Mouse (Mus musculus): ENCODE data around the gene Rbbp7. TPM values are rescaled to one million over a fixed set of nuclear protein-coding genes. Genes with fewer than 3 reads are reported as not detected.
"Not testable (repeated sequence)": the region's sequence is repeated elsewhere in the genome, so short reads cannot be mapped to it uniquely, and the experiment has no call there.

Gene Rbbp7
- polyA plus RNA-seq, 1 experiment from 2014 or later, result 214 TPM

GRCm38 (mm10) chrX:162770726-162771125 is 10.5 kb downstream of the Rbbp7 start:
- Histone ChIP-seq H3K4me3 (replicated peaks; ENCODE audit: low read depth, low read length) (no peak overlapping the region), H3K27me3 (ENCODE audit: control insufficient read depth, insufficient read depth, low read length) (no peaks in the 10 kb centered on the region), H3K36me3 (ENCODE audit: control insufficient read depth, insufficient read depth, low read length) (peaks cover 27% of the 10 kb centered on the region; the same call in 1 of the 2 replicates), H3K9me3 (ENCODE audit: control insufficient read depth, low read length) (no peaks in the 10 kb centered on the region), H3K9ac (replicated peaks; ENCODE audit: low read length) (no peak overlapping the region), H3K4me2 (ENCODE audit: low read length) (no peak overlapping the region), H3K4me1 (ENCODE audit: control insufficient read depth, insufficient read depth, low read length) (no peaks in the 10 kb centered on the region), H3K27ac (replicated peaks; ENCODE audit: low read depth, low read length) (no peak overlapping the region)
- DNase-seq (no peak), ATAC-seq (ENCODE audit: low FRiP score, low TSS enrichment) (no peak)
- WGBS, result 53% methylated on average over 1 of the region's 1 CpGs

GRCm38 (mm10) chrX:162788372-162788771 is 28.2 kb downstream of the Rbbp7 start:
- Histone ChIP-seq H3K9ac (replicated peaks; ENCODE audit: low read length) (no peak overlapping the region), H3K4me1 (ENCODE audit: control insufficient read depth, insufficient read depth, low read length) (no peaks in the 10 kb centered on the region), H3K36me3 (ENCODE audit: control insufficient read depth, insufficient read depth, low read length) (peaks cover 11% of the 10 kb centered on the region; the same call in 1 of the 2 replicates), H3K4me2 (ENCODE audit: low read length) (no peak overlapping the region), H3K4me3 (replicated peaks; ENCODE audit: low read depth, low read length) (no peak overlapping the region), H3K27me3 (ENCODE audit: control insufficient read depth, insufficient read depth, low read length) (no peaks in the 10 kb centered on the region), H3K9me3 (ENCODE audit: control insufficient read depth, low read length) (no peaks in the 10 kb centered on the region), H3K27ac (replicated peaks; ENCODE audit: low read depth, low read length) (no peak overlapping the region)
- WGBS, result 81% methylated on average over 1 of the region's 1 CpGs
- ATAC-seq (ENCODE audit: low FRiP score, low TSS enrichment) (no peak), DNase-seq (no peak)

GRCm38 (mm10) chrX:162791392-162791791 is 31.2 kb downstream of the Rbbp7 start:
- not testable (repeated sequence) for H3K4me3 ChIP-seq (replicated peaks; ENCODE audit: low read depth, low read length); H3K27ac ChIP-seq (replicated peaks; ENCODE audit: low read depth, low read length); H3K27me3 ChIP-seq (ENCODE audit: control insufficient read depth, insufficient read depth, low read length); H3K4me2 ChIP-seq (ENCODE audit: low read length); DNase-seq; H3K36me3 ChIP-seq (ENCODE audit: control insufficient read depth, insufficient read depth, low read length); H3K9ac ChIP-seq (replicated peaks; ENCODE audit: low read length); H3K9me3 ChIP-seq (ENCODE audit: control insufficient read depth, low read length); H3K4me1 ChIP-seq (ENCODE audit: control insufficient read depth, insufficient read depth, low read length); ATAC-seq (ENCODE audit: low FRiP score, low TSS enrichment)
- 84% methylated on average over 5 of the region's 5 CpGs for WGBS

GRCm38 (mm10) chrX:162800371-162800770 is 40.2 kb downstream of the Rbbp7 start:
- no peak overlapping the region for H3K9ac ChIP-seq (replicated peaks; ENCODE audit: low read length)
- no peaks in the 10 kb centered on the region for H3K27me3 ChIP-seq (ENCODE audit: control insufficient read depth, insufficient read depth, low read length)
- H3K27ac ChIP-seq (replicated peaks; ENCODE audit: low read depth, low read length), result no peak overlapping the region
- 0 out of 2 replicates have a peak, but pooled peaks cover 3% of the 10 kb centered on the region for H3K36me3 ChIP-seq (ENCODE audit: control insufficient read depth, insufficient read depth, low read length)
- no peaks in the 10 kb centered on the region for H3K9me3 ChIP-seq (ENCODE audit: control insufficient read depth, low read length)
- ATAC-seq (ENCODE audit: low FRiP score, low TSS enrichment), result no peak
- DNase-seq, result peak; percentile 76
- no peak overlapping the region for H3K4me2 ChIP-seq (ENCODE audit: low read length)
- H3K4me1 ChIP-seq (ENCODE audit: control insufficient read depth, insufficient read depth, low read length), result no peaks in the 10 kb centered on the region
- no peak overlapping the region for H3K4me3 ChIP-seq (replicated peaks; ENCODE audit: low read depth, low read length)

GRCm38 (mm10) chrX:162828016-162828415 is 67.8 kb downstream of the Rbbp7 start:
- Histone ChIP-seq H3K27me3 (ENCODE audit: control insufficient read depth, insufficient read depth, low read length) (no peaks in the 10 kb centered on the region), H3K9me3 (ENCODE audit: control insufficient read depth, low read length) (no peaks in the 10 kb centered on the region), H3K36me3 (ENCODE audit: control insufficient read depth, insufficient read depth, low read length) (no peaks in the 10 kb centered on the region), H3K4me2 (ENCODE audit: low read length) (peak overlapping the region; percentile 72), H3K9ac (replicated peaks; ENCODE audit: low read length) (peak overlapping the region; percentile 57; the same call in 1 of the 2 replicates), H3K27ac (replicated peaks; ENCODE audit: low read depth, low read length) (no peak overlapping the region), H3K4me3 (replicated peaks; ENCODE audit: low read depth, low read length) (peak overlapping the region; percentile 49), H3K4me1 (ENCODE audit: control insufficient read depth, insufficient read depth, low read length) (no peaks in the 10 kb centered on the region)
- ATAC-seq (ENCODE audit: low FRiP score, low TSS enrichment) (no peak), DNase-seq (no peak)
- 43% methylated on average over 6 of the region's 6 CpGs for WGBS

Other genes starting within 250 kb of the Rbbp7 start
- gene Reps2, start 116.8 kb upstream of the Rbbp7 start, polyA plus RNA-seq (2014; fragmentation: Nextera tagmentation; extraction: Ambion mirVana), result 4.3 and 4.9 TPM in 2 replicates
- 13.4 and 15.0 TPM in 2 replicates for gene Txlng, start 69.1 kb downstream of the Rbbp7 start, polyA plus RNA-seq (2014; fragmentation: Nextera tagmentation; extraction: Ambion mirVana)
- 31.4 and 35.3 TPM in 2 replicates for gene Syap1, start 128.0 kb downstream of the Rbbp7 start, polyA plus RNA-seq (2014; fragmentation: Nextera tagmentation; extraction: Ambion mirVana)
- gene Ctps2, start 140.8 kb downstream of the Rbbp7 start, polyA plus RNA-seq (2014; fragmentation: Nextera tagmentation; extraction: Ambion mirVana), result 90.2 and 116 TPM in 2 replicates
- 0.51 TPM in 1 of 2 replicates, not detected in the other for gene S100g, start 204.2 kb downstream of the Rbbp7 start, polyA plus RNA-seq (2014; fragmentation: Nextera tagmentation; extraction: Ambion mirVana)